Mouse (Mus musculus) CH12.LX (cell line): ENCODE measurements around the gene Tmprss12. TPM values are rescaled to one million over a fixed set of nuclear protein-coding genes. Genes with fewer than 3 reads are reported as not detected.

Source experiments
- DNase-seq: peaks from one replicate; pipeline ENCODE4 v3.0.0-alpha.2; 2013; ENCODE audit errors: extremely low read depth
- H3K27ac ChIP-seq: 2 replicates; pipeline ENCODE4 v1.5.1; 2012; ENCODE audit warnings: low read depth, mild to moderate bottlenecking, control low read depth, moderate library complexity; ENCODE audit not compliant: insufficient read depth
- H3K27me3 ChIP-seq: replicated peaks from 2 replicates; pipeline ENCODE3; 2012; ENCODE audit warnings: inconsistent platforms
- H3K36me3 ChIP-seq, 2 experiments: replicated peaks in 1 of 2; 2 replicates each; pipeline versions ENCODE3 to v1.6.1; 2012; ENCODE audit warnings: inconsistent platforms in 1 of 2, low read length in 1 of 2, mild to moderate bottlenecking in 1 of 2, mixed read lengths in 1 of 2, moderate library complexity in 1 of 2; ENCODE audit not compliant: control insufficient read depth in 1 of 2, insufficient read depth in 1 of 2
- H3K4me1 ChIP-seq, 2 experiments: 2 replicates each; pipeline ENCODE4 v1.6.1; 2012; ENCODE audit warnings: inconsistent platforms in 1 of 2, moderate library complexity in 1 of 2; ENCODE audit not compliant: insufficient read depth in 2 of 2, control insufficient read depth in 1 of 2
- H3K4me2 ChIP-seq: 2 replicates; pipeline ENCODE4 v1.6.1; 2012; ENCODE audit warnings: low read depth, mild to moderate bottlenecking, control low read depth; ENCODE audit not compliant: poor library complexity, insufficient read depth, severe bottlenecking
- H3K4me3 ChIP-seq, 3 experiments: fragments of 150-350 bp in 1 of 3; sonication (generic) in 1 of 3; replicated peaks in 1 of 3; 2 replicates each; pipeline versions ENCODE3 to v1.5.1; 2011 to 2012; ENCODE audit warnings: low read depth in 2 of 3, low read length in 2 of 3, mild to moderate bottlenecking in 2 of 3, moderate library complexity in 2 of 3, control low read depth in 1 of 3, improper control_type of control experiment in 1 of 3, inconsistent platforms in 1 of 3, mixed read lengths in 1 of 3; ENCODE audit not compliant: poor library complexity in 1 of 3
- H3K79me2 ChIP-seq: replicated peaks from 2 replicates; pipeline ENCODE4 v1.6.1; 2012; ENCODE audit warnings: mild to moderate bottlenecking, moderate library complexity; ENCODE audit not compliant: control insufficient read depth, poor library complexity, insufficient read depth, severe bottlenecking; ENCODE audit errors: extremely low read depth
- H3K9ac ChIP-seq: 2 replicates; pipeline ENCODE4 v1.6.1; 2012; ENCODE audit warnings: low read depth, mild to moderate bottlenecking, control low read depth, moderate library complexity; ENCODE audit not compliant: insufficient read depth
- H3K9me3 ChIP-seq: replicated peaks from 2 replicates; pipeline ENCODE3; 2012; ENCODE audit warnings: low read length, inconsistent platforms, mixed read lengths
- BHLHE40 ChIP-seq: IDR thresholded peaks from 2 replicates; pipeline ENCODE4 v1.6.1; 2011; ENCODE audit warnings: mild to moderate bottlenecking, low read depth, low read length, improper control_type of control experiment
- CHD2 ChIP-seq: IDR thresholded peaks from 2 replicates; pipeline ENCODE4 v1.6.1; 2011; ENCODE audit warnings: low read length, improper control_type of control experiment
- CTCF ChIP-seq, 2 experiments: IDR thresholded peaks in 1 of 2; conservative IDR thresholded peaks in 1 of 2; 2 replicates each; pipeline ENCODE4 v1.5.1; 2011 to 2012; ENCODE audit warnings: low read depth in 2 of 2, low read length in 2 of 2, improper control_type of control experiment in 1 of 2, inconsistent platforms in 1 of 2, mild to moderate bottlenecking in 1 of 2, moderate library complexity in 1 of 2
- ETS1 ChIP-seq: conservative IDR thresholded peaks from 2 replicates; pipeline ENCODE4 v1.6.1; 2012; ENCODE audit warnings: low read depth, mild to moderate bottlenecking, inconsistent platforms, low read length, improper control_type of control experiment, moderate library complexity
- HCFC1 ChIP-seq: IDR thresholded peaks from 2 replicates; pipeline ENCODE4 v1.6.1; 2012; ENCODE audit warnings: low read depth, mild to moderate bottlenecking, inconsistent platforms, low read length, improper control_type of control experiment
- JUND ChIP-seq: conservative IDR thresholded peaks from 2 replicates; pipeline ENCODE4 v1.6.1; 2011; ENCODE audit warnings: low read depth, low read length, improper control_type of control experiment
- KAT2A ChIP-seq: IDR thresholded peaks from 2 replicates; pipeline ENCODE4 v1.6.1; 2012; ENCODE audit warnings: low read length, improper control_type of control experiment, inconsistent platforms; ENCODE audit not compliant: insufficient replicate concordance
- MAFK ChIP-seq: IDR thresholded peaks from 2 replicates; pipeline ENCODE4 v1.6.1; 2011; ENCODE audit warnings: low read length, improper control_type of control experiment; ENCODE audit not compliant: insufficient replicate concordance
- MYC ChIP-seq: IDR thresholded peaks from 2 replicates; pipeline ENCODE4 v1.6.1; 2011; ENCODE audit warnings: low read depth, mild to moderate bottlenecking, improper control_type of control experiment, low read length
- NRF1 ChIP-seq: IDR thresholded peaks from 2 replicates; pipeline ENCODE4 v1.6.1; 2014; ENCODE audit warnings: low read depth, mild to moderate bottlenecking, inconsistent platforms, low read length, improper control_type of control experiment, moderate library complexity
- POLR2A ChIP-seq: IDR thresholded peaks from 2 replicates; pipeline ENCODE4 v1.6.1; 2011; ENCODE audit warnings: low read depth, mild to moderate bottlenecking, improper control_type of control experiment, low read length
- RAD21 ChIP-seq: IDR thresholded peaks from 2 replicates; pipeline ENCODE4 v1.6.1; 2011; ENCODE audit warnings: low read depth, mild to moderate bottlenecking, low read length, improper control_type of control experiment, moderate library complexity
- SMC3 ChIP-seq: IDR thresholded peaks from 2 replicates; pipeline ENCODE4 v1.6.1; 2011; ENCODE audit warnings: low read depth, low read length, improper control_type of control experiment
- TBP ChIP-seq: conservative IDR thresholded peaks from 2 replicates; pipeline ENCODE4 v1.6.1; 2011; ENCODE audit warnings: low read depth, low read length, improper control_type of control experiment
- USF2 ChIP-seq: conservative IDR thresholded peaks from 2 replicates; pipeline ENCODE4 v1.6.1; 2011; ENCODE audit warnings: low read depth, low read length, improper control_type of control experiment
- dilution Hi-C: fragments of 300-500 bp; cut with MboI; formaldehyde crosslinking; loops from 2 replicates; pipeline ENCODE4 v1.14.3; 2020; ENCODE audit warnings: low sequenced_read_pairs; ENCODE audit not compliant: extremely low pct_unique_long_range_greater_than_20kb, extremely low pct_ligation_motif_present
- in situ Hi-C: fragments of 300-500 bp; cut with MboI; formaldehyde crosslinking; loops from 3 replicates; pipeline ENCODE4 v1.14.3; 2019; ENCODE audit warnings: low sequenced_read_pairs, low pct_ligation_motif_present, low pct_unique_long_range_greater_than_20kb, mixed read lengths
- polyA plus RNA-seq: library from polyadenylated mRNA; unstranded; fragments of >175 nt; gene quantifications from 2 replicates; pipeline ENCODE4 v1.2.1, GENCODE M21; 2012; ENCODE audit warnings: low read depth; ENCODE audit not compliant: insufficient read length
- total RNA-seq, 2 experiments: library from RNA; depleted of rRNA; stranded (reverse); fragments of 300-350 nt in 1 of 2; fragments of >200 nt in 1 of 2; gene quantifications; 2 replicates each; pipeline ENCODE4 v1.2.3; 2012 to 2014

Gene Tmprss12
- total RNA-seq (2012; rRNA removed), result not detected in 2 replicates
- total RNA-seq (2014; rRNA removed), result not detected in 2 replicates
- polyA plus RNA-seq, result not detected in 2 replicates

GRCm38 (mm10) chr15:100280626-100281025, at the start of gene Tmprss12:
Tmprss12 (plus strand) TSS chr15:100280837.
- DNase-seq, result no peak
- Histone ChIP-seq H3K27ac (no peak within 1 kb of the TSS), H3K4me2 (no peak within 1 kb of the TSS), H3K36me3 (no peaks in the 10 kb centered on the region), H3K9ac (no peak within 1 kb of the TSS), H3K27me3 (no peaks in the 10 kb centered on the region), H3K4me3 (no peak within 1 kb of the TSS), H3K4me1 (no peaks in the 10 kb centered on the region), H3K9me3 (peaks cover 9% of the 10 kb centered on the region), H3K79me2 (no peaks in the 10 kb centered on the region)
- TF ChIP-seq RAD21 (no peak), POLR2A (no peak), MAFK (no peak), HCFC1 (no peak), USF2 (no peak), CTCF (conservative IDR thresholded peaks at IDR 0.05 in 1 of 2, IDR thresholded peaks at IDR 0.05 in 1 of 2; ENCODE audit: low read depth in 2 of 2, low read length in 2 of 2) (no peak), ETS1 (no peak)
- in situ Hi-C loops, result no loop called here
- dilution Hi-C loops, result no loop called here

GRCm38 (mm10) chr15:100231616-100232525, 48.8 kb upstream of the Tmprss12 start:
- dilution Hi-C loops, result no loop called here
- no peak overlapping the region for H3K4me2 ChIP-seq
- no peak overlapping the region for H3K4me3 ChIP-seq
- no peak for TF ChIP-seq SMC3
- TF ChIP-seq MYC, result no peak
- TF ChIP-seq, all 38 proteins: peak for 0
- Histone ChIP-seq H3K4me1 (peaks cover 3 to 36% of the 10 kb centered on the region in 2 experiments), H3K79me2 (peaks cover 61% of the 10 kb centered on the region), H3K36me3 (peaks cover 26 to 50% of the 10 kb centered on the region in 2 experiments), H3K9ac (no peak overlapping the region), H3K27me3 (no peaks in the 10 kb centered on the region), H3K27ac (no peak overlapping the region), H3K9me3 (no peaks in the 10 kb centered on the region)
- in situ Hi-C loops, result no loop called here
- no peak for DNase-seq

DNA sequence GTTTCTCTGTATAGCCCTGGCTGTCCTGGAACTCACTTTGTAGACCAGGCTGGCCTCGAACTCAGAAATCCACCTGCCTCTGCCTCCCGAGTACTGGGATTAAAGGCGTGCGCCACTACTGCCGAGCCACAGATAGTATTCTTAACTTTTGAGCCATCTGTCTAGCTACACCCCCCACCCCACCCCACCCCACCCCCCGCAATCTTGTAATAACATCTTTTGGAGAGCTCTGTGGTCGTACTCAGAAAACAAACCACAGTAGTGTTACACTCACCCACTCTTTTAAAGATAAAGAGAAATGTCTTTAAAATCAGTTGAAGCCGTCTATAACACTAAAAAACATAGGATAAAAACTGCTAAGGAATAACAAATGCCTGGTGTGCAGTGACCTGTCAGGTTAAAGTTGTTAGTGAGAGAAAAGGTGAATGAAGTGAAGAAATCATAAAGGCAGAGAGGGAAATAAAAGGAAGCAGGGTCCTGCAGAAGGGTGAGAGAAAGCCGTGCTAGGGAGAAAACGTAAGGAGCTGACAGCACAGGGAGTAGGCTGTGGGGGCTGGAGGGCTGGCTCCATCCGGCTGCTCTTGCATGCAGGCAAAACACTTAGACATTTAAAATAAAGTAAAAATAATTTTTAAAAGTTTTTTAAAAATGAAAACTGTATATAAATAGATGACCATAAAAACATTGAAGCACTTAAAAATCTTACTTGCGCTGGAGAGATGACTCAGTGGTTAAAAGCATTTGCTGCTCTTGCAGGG, 45.2 kb upstream of the Tmprss12 start:
- Histone ChIP-seq H3K4me3 (no peak overlapping the region), H3K79me2 (peaks cover 44% of the 10 kb centered on the region), H3K9ac (no peak overlapping the region), H3K36me3 (peaks cover 50 to 81% of the 10 kb centered on the region in 2 experiments), H3K9me3 (no peaks in the 10 kb centered on the region), H3K4me2 (no peak overlapping the region), H3K27ac (no peak overlapping the region), H3K4me1 (peaks cover 0 to 33% of the 10 kb centered on the region in 2 experiments; a peak in 2 of 4 replicates), H3K27me3 (no peaks in the 10 kb centered on the region)
- in situ Hi-C loops (no loop called here), dilution Hi-C loops (no loop called here)
- TF ChIP-seq ETS1 (no peak), NRF1 (no peak), TBP (no peak), CHD2 (no peak), JUND (no peak), POLR2A (no peak), KAT2A (no peak), CTCF (conservative IDR thresholded peaks at IDR 0.05 in 1 of 2, IDR thresholded peaks at IDR 0.05 in 1 of 2; ENCODE audit: low read depth in 2 of 2, low read length in 2 of 2) (no peak), BHLHE40 (no peak)
- no peak for DNase-seq
